Mouse (Mus musculus): ENCODE results near the gene Ergic2.

DNA sequence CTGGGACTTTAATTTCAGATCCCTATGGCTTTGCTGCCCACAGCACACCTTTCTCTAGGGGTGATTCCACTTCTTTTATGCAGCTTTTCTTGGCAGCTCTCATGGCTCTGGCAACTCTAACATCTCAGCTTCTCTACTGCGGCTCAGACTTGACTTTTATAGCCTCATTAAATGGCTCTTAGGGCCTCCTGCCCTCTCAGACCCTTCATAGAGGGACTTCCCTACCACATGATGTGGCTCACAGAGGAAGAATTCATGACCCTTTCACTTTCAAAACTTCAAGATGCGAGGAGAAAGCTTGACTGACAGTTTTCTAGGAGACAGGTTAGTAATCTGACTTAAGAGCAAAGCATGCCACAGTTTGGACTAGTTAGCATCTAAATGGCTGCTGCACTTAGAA is 10.5 kb upstream of the Ergic2 start:
- TF ChIP-seq CTCF (IDR thresholded peaks at IDR 0.05; ENCODE audit: extremely low read depth, insufficient read depth, insufficient read length, insufficient replicate concordance) (no peak), POLR2A (IDR thresholded peaks at IDR 0.05; ENCODE audit: low read depth, low read length) (no peak)
